Mouse (Mus musculus): ENCODE results near the gene Procr.
A peak's percentile ranks its signal among the peaks of the same experiment; 100 is the strongest.

Procr gene

GRCm38 (mm10) chr2:155755746-155756145 is 4.8 kb downstream of the Procr start:
- no peak for DNase-seq (ENCODE audit: low spot score in 2 of 2)

- no peak for DNase-seq (ENCODE audit: low spot score in 2 of 2)
These were observed 6.1 kb downstream of the Procr start for GRCm38 (mm10) chr2:155756855-155757566.

- peak; percentile 53 to 69 for DNase-seq (ENCODE audit: low spot score in 2 of 2)
These were observed 13.9 kb downstream of the Procr start for GRCm38 (mm10) chr2:155764679-155765418.

- DNase-seq (ENCODE audit: low spot score in 2 of 2) = no peak
These were observed 22.7 kb downstream of the Procr start for GRCm38 (mm10) chr2:155773664-155774063.

GRCm38 (mm10) chr2:155774261-155774926 is 23.5 kb downstream of the Procr start:
- DNase-seq (ENCODE audit: low spot score in 2 of 2) = no peak

- no peak for DNase-seq (ENCODE audit: low spot score in 2 of 2)
These were observed 24.2 kb downstream of the Procr start, which contains the start of gene Mmp24 for GRCm38 (mm10) chr2:155774927-155775684. Gene Mmp24 (plus strand): TSS chr2:155775342.

GRCm38 (mm10) chr2:155775685-155776263 is 24.9 kb downstream of the Procr start:
- no peak for DNase-seq (ENCODE audit: low spot score in 2 of 2)

GRCm38 (mm10) chr2:155776824-155777687 is 26.1 kb downstream of the Procr start:
- no peak for DNase-seq (ENCODE audit: low spot score in 2 of 2)

GRCm38 (mm10) chr2:155777688-155777985 is 26.7 kb downstream of the Procr start:
- no peak for DNase-seq (ENCODE audit: low spot score in 2 of 2)

- DNase-seq (ENCODE audit: low spot score in 2 of 2) = no peak
These were observed 27.1 kb downstream of the Procr start for GRCm38 (mm10) chr2:155778004-155778403.

- DNase-seq (ENCODE audit: low spot score in 2 of 2) = no peak
These were observed 28.1 kb downstream of the Procr start for GRCm38 (mm10) chr2:155779066-155779465.

- DNase-seq (ENCODE audit: low spot score in 2 of 2) = no peak
These were observed 28.6 kb downstream of the Procr start for GRCm38 (mm10) chr2:155779506-155779905.

GRCm38 (mm10) chr2:155784534-155784933 is 33.6 kb downstream of the Procr start:
- DNase-seq (ENCODE audit: low spot score in 2 of 2) = no peak

GRCm38 (mm10) chr2:155786905-155787304 is 36.0 kb downstream of the Procr start:
- no peak for DNase-seq (ENCODE audit: low spot score in 2 of 2)

- no peak for DNase-seq (ENCODE audit: low spot score in 2 of 2)
These were observed 37.3 kb downstream of the Procr start for GRCm38 (mm10) chr2:155787949-155788931.

GRCm38 (mm10) chr2:155792899-155793298 is 42.0 kb downstream of the Procr start:
- DNase-seq (ENCODE audit: low spot score in 2 of 2) = no peak

GRCm38 (mm10) chr2:155794674-155795445 is 43.9 kb downstream of the Procr start:
- DNase-seq (ENCODE audit: low spot score in 2 of 2) = no peak

- no peak for DNase-seq (ENCODE audit: low spot score in 2 of 2)
These were observed 47.7 kb downstream of the Procr start for GRCm38 (mm10) chr2:155798613-155799012.

GRCm38 (mm10) chr2:155802761-155803160 is 51.8 kb downstream of the Procr start:
- DNase-seq (ENCODE audit: low spot score in 2 of 2) = no peak
